Mouse (Mus musculus) testis, postnatal 14 days (tissue): ENCODE data around the gene 4930558K02Rik.

Experiments used
- DNase-seq: peaks from one replicate; pipeline ENCODE4 v3.0.0; 2021; ENCODE audit warnings: low spot score

4930558K02Rik gene

GRCm38 (mm10) chr1:161951009-161951779, 28.2 kb downstream of the 4930558K02Rik start:
- DNase-seq = no peak

- DNase-seq = no peak
Measured at GRCm38 (mm10) chr1:161942082-161942481, 37.4 kb downstream of the 4930558K02Rik start.

DNA sequence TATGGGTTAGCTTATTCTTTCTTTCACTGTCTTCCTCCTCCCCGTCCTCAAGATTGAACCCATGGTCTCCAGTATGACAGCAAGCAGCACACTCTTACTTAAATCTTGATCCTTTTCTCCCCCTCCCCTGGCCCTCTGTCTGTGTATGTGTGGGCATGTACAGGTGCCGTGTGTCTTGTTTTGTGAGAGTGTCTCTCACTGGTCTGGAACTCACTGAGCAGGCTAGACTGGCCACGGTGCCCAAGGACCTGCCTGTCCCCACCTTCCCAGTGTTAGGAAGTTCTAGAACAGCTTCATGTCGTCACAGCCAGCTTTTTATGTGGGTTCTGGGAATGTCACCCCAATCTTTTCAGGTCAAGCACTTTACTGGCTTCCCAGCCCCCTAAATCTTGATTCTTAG, 47.1 kb downstream of the 4930558K02Rik start:
- DNase-seq = no peak

DNA sequence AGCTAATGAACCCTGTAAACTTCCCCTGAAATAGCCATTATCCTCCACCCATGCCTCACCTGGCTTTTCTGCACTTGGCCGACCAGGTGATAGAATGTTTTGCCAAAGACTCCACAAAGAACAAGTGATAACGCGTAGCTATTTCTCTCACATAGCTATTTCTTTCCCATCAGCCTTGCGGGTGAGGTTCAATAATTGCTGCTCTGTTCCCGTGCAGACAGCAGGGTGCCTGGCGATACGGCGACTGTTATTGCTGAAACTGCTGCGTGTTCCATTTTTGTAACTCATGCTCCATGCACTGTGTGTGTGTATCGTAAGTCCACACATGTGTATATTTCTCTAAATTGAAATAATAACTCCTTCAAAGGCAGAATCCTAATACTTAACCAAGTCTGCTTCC, 47.6 kb downstream of the 4930558K02Rik start:
- no peak for DNase-seq

DNA sequence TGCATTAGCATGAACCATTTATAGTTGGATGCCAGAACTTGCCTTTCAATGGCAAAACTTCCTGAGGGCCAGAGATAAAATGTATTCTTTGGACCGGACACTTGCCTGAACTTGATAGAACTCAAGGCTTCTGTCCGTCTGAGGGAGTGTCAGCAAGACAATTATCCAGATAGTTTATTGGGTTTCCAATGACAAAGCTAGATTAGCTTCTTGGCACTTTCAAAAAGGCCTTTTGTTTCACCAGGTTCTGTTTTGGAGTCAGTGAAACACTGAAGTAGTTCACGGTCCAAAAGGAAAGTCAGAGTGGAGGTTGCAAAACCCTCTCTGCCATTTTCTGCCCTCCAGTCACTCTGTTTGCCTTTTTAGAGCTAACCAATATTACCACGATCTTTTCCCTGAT, 48.1 kb downstream of the 4930558K02Rik start:
- DNase-seq = peak; percentile 49

GRCm38 (mm10) chr1:161927976-161928375, 51.5 kb downstream of the 4930558K02Rik start:
- no peak for DNase-seq

GRCm38 (mm10) chr1:161925281-161925805, 54.1 kb downstream of the 4930558K02Rik start:
- no peak for DNase-seq

- DNase-seq = no peak
Measured at GRCm38 (mm10) chr1:161924321-161924720, 55.1 kb downstream of the 4930558K02Rik start.

GRCm38 (mm10) chr1:161921928-161922327, 57.5 kb downstream of the 4930558K02Rik start:
- DNase-seq = no peak

GRCm38 (mm10) chr1:161920475-161921454, 58.7 kb downstream of the 4930558K02Rik start:
- DNase-seq = no peak

GRCm38 (mm10) chr1:161919594-161919993, 59.8 kb downstream of the 4930558K02Rik start:
- no peak for DNase-seq

GRCm38 (mm10) chr1:161918682-161919372, 60.6 kb downstream of the 4930558K02Rik start:
- DNase-seq = no peak

- DNase-seq = no peak
Measured at GRCm38 (mm10) chr1:161917940-161918484, 61.4 kb downstream of the 4930558K02Rik start.

DNA sequence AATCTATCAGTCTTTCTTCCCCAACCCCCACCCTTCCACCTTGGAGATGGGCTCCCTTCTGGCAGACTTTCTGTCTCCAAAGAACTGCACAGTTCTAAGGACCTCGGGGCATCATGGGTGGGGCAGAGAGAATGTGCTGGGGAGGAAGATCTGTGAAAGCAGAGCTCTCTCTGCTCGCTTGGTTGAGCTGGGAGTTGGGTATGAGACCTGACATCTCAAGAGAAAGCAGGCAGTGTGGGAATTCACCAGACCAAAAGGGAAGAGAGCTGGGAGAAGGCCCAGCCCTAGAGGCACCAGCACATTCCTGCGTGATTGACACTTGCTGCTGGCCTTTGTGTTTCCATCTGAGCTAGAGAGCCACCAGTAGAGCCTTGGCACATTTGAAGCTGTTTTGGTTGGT, 63.4 kb downstream of the 4930558K02Rik start:
- no peak for DNase-seq

GRCm38 (mm10) chr1:161913648-161913984, 65.8 kb downstream of the 4930558K02Rik start:
- DNase-seq = peak; percentile 20

DNA sequence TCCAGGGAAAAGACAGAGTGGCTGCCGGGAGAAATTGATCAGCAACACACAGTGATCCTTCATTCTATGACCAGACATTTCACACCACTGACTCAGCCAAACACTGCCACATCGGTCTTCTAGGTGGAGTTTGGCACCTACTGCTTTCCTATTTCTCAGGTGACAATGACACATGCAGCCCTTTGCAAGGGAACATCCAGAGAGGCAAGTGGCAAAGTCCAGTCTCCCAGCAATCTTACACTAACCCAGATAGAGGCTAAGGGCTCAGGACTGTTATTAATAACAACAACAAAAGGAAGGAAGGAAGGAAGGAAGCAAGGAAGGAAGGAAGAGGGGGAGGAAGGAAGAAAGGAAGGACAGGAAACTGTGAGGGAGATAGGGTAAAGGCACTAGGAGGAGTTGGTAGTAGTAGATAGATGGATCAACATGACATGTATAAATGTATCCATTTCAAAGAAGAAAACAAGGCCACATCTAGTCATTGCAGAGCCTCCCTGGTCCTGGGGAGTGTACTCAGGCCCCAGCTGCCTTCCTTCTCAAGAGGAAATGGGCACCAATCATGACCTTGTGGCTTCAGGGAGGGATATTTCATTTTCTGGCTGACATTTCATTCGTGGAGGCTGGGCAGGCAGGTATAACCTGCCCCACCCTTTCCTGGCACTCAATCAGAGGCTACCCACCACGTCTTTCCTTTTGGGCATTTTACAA, 66.3 kb downstream of the 4930558K02Rik start:
- no peak for DNase-seq

GRCm38 (mm10) chr1:161909074-161909473, 70.4 kb downstream of the 4930558K02Rik start:
- no peak for DNase-seq

DNA sequence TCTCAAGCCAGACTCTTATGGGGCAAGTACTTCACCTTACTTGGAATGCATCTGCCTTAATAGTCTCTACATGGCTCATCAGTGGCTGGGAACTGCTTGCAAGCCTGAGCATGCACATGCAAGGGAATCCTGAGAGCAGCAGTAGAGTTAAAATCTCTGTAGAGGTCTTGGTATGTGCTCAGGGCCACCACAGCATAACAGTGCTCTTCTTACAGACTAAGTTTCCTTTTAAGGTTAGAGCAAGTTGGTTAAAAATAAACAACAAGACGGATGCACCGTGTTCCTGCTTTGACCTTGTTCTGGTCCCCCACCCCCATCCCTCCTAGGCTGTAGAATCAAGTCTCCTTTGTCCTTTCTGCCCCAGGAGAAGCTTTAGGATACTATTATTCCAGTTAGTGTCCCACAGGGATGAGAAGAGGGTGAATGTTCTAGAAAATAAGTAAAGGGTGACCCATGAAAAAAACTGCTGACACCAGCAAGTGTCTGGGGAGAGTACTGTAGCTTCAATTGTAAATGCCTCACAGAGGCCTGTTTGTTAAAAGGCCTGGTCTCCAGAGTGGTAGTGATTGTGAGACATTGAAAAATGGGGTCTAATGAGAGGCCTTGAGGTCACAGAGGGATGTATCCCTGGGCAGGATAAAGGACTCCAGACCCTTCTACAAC, 71.5 kb downstream of the 4930558K02Rik start:
- peak; percentile 36 for DNase-seq

DNA sequence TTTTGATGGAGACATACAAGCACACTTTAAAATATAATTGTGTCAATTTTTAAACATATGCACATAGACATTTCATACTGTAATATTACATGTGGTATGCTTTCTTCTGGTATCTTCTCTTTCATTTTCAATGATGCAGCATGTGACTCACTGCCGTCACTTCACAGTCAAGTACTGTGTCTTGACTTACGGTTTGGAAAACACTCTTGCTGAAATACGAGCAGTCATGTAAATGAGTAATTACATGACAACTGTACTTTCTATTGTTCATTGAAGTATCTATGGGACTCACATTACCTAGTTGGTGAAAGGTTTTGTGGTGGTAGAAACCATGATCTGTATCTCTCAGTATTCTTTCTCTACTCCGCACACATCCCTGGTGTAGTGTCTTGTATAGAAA, 72.3 kb downstream of the 4930558K02Rik start:
- no peak for DNase-seq

- DNase-seq = no peak
Measured at GRCm38 (mm10) chr1:161902692-161903452, 76.6 kb downstream of the 4930558K02Rik start.
